Mouse (Mus musculus): Measurements from ENCODE around the gene Stard13.

Stard13 gene

GRCm38 (mm10) chr5:151103284-151103683, 130.4 kb downstream of the Stard13 start:
- no peak for DNase-seq

- no peak for DNase-seq
Observed at GRCm38 (mm10) chr5:151102262-151102661, 131.4 kb downstream of the Stard13 start.

- no peak for DNase-seq
Observed at GRCm38 (mm10) chr5:151096012-151096411, 137.6 kb downstream of the Stard13 start.

GRCm38 (mm10) chr5:151092886-151093665, 140.6 kb downstream of the Stard13 start:
- DNase-seq, result no peak

- no peak for DNase-seq
Observed at GRCm38 (mm10) chr5:151090996-151091395, 142.6 kb downstream of the Stard13 start.

- DNase-seq, result no peak
Observed at GRCm38 (mm10) chr5:151089201-151089600, 144.4 kb downstream of the Stard13 start.

GRCm38 (mm10) chr5:151086425-151087202, 147.0 kb downstream of the Stard13 start:
- no peak for DNase-seq

- DNase-seq, result no peak
Observed at GRCm38 (mm10) chr5:151085749-151086148, 147.9 kb downstream of the Stard13 start.

GRCm38 (mm10) chr5:151080276-151080675, 153.4 kb downstream of the Stard13 start:
- no peak for DNase-seq

- no peak for DNase-seq
Observed at GRCm38 (mm10) chr5:151077953-151078352, 155.7 kb downstream of the Stard13 start.

- DNase-seq, result no peak
Observed at GRCm38 (mm10) chr5:151076917-151077316, 156.7 kb downstream of the Stard13 start.

- DNase-seq, result no peak
Observed at GRCm38 (mm10) chr5:151074282-151074681, 159.4 kb downstream of the Stard13 start.

- no peak for DNase-seq
Observed at GRCm38 (mm10) chr5:151071430-151071829, 162.2 kb downstream of the Stard13 start.

GRCm38 (mm10) chr5:151070896-151071295, 162.7 kb downstream of the Stard13 start:
- DNase-seq, result no peak

GRCm38 (mm10) chr5:151069569-151069968, 164.1 kb downstream of the Stard13 start:
- DNase-seq, result no peak

- no peak for DNase-seq
Observed at GRCm38 (mm10) chr5:151066016-151066415, 167.6 kb downstream of the Stard13 start.

GRCm38 (mm10) chr5:151065228-151065627, 168.4 kb downstream of the Stard13 start:
- DNase-seq, result no peak

- DNase-seq, result no peak
Observed at GRCm38 (mm10) chr5:151061942-151062341, 171.7 kb downstream of the Stard13 start.

- no peak for DNase-seq
Observed at GRCm38 (mm10) chr5:151060476-151060875, 173.2 kb downstream of the Stard13 start.

- no peak for DNase-seq
Observed at GRCm38 (mm10) chr5:151059772-151060171, 173.9 kb downstream of the Stard13 start.

GRCm38 (mm10) chr5:151059352-151059751, 174.3 kb downstream of the Stard13 start:
- no peak for DNase-seq

- DNase-seq, result no peak
Observed at GRCm38 (mm10) chr5:151057716-151058115, 175.9 kb downstream of the Stard13 start.

- no peak for DNase-seq
Observed at GRCm38 (mm10) chr5:151056920-151057294, 176.7 kb downstream of the Stard13 start.
